Mouse (Mus musculus) adrenal gland, adult 18-20 months (tissue): ENCODE measurements at regions not wholly inside any gene's neighbourhood (a gene's known extent, or its start where the extent isn't known, plus 50 kb on each side); places are given as distances from the start of the nearest gene placed in this dataset.
A peak's percentile ranks its signal among the peaks of the same experiment; 100 is the strongest.

ENCODE experiments used
- DNase-seq, 2 experiments: peaks; one replicate each; pipeline ENCODE4 v3.0.0; 2021 to 2022; ENCODE audit warnings: low spot score in 2 of 2

- DNase-seq, result no peak
Observed at GRCm38 (mm10) chr5:46794028-46794705, 936.8 kb upstream of the Lcorl start.

- DNase-seq, result no peak
Observed at GRCm38 (mm10) chr5:46791051-46791450, 933.6 kb upstream of the Lcorl start.

- DNase-seq, result peak in 1 of 2 experiments; percentile 2
Observed at GRCm38 (mm10) chr5:46790536-46790935, 933.1 kb upstream of the Lcorl start.

GRCm38 (mm10) chr5:46787079-46787478 is 929.7 kb upstream of the Lcorl start:
- no peak for DNase-seq

GRCm38 (mm10) chr5:46756094-46756493 is 898.7 kb upstream of the Lcorl start:
- DNase-seq, result no peak

- DNase-seq, result no peak
Observed at GRCm38 (mm10) chr5:46740034-46740582, 882.7 kb upstream of the Lcorl start.

GRCm38 (mm10) chr5:46732510-46732909 is 875.1 kb upstream of the Lcorl start:
- DNase-seq, result no peak

GRCm38 (mm10) chr5:46732025-46732424 is 874.6 kb upstream of the Lcorl start:
- DNase-seq, result no peak

GRCm38 (mm10) chr5:46731297-46731696 is 873.9 kb upstream of the Lcorl start:
- no peak for DNase-seq

- no peak for DNase-seq
Observed at GRCm38 (mm10) chr5:46709596-46709995, 852.2 kb upstream of the Lcorl start.

GRCm38 (mm10) chr5:46707845-46708244 is 850.4 kb upstream of the Lcorl start:
- DNase-seq, result no peak

GRCm38 (mm10) chr5:46707021-46707420 is 849.6 kb upstream of the Lcorl start:
- DNase-seq, result no peak

- no peak for DNase-seq
Observed at GRCm38 (mm10) chr5:46678007-46678406, 820.6 kb upstream of the Lcorl start.

GRCm38 (mm10) chr5:46674810-46675502 is 817.5 kb upstream of the Lcorl start:
- no peak for DNase-seq

GRCm38 (mm10) chr5:46673413-46673812 is 816.0 kb upstream of the Lcorl start:
- DNase-seq, result no peak

GRCm38 (mm10) chr5:46670484-46670883 is 813.1 kb upstream of the Lcorl start:
- DNase-seq, result no peak

- DNase-seq, result no peak
Observed at GRCm38 (mm10) chr5:46666250-46666649, 808.8 kb upstream of the Lcorl start.

- DNase-seq, result no peak
Observed at GRCm38 (mm10) chr5:46657065-46657464, 799.6 kb upstream of the Lcorl start.

- DNase-seq, result no peak
Observed at GRCm38 (mm10) chr5:46654189-46654588, 796.8 kb upstream of the Lcorl start.

- DNase-seq, result no peak
Observed at GRCm38 (mm10) chr5:46643009-46643408, 785.6 kb upstream of the Lcorl start.

GRCm38 (mm10) chr5:46635116-46635668 is 777.8 kb upstream of the Lcorl start:
- DNase-seq, result no peak
